ENCODE assay signal across 22 mouse cellular contexts in genomic region chr13:41251667-41252066, GRCm38 (mm10). TPM values are rescaled to one million over a fixed set of nuclear protein-coding genes. Genes with fewer than 3 reads are reported as not detected.
DNase-seq lines count a peak whose midpoint lies in the region; TF ChIP-seq lines count a peak whose summit lies in the region.
"Had no signal": no experiment of that assay in that cellular context is flagged by ENCODE, and none has a peak within 500 bp of the region (broad histone marks: within the 10 kb centered on the region; RNA-seq: fewer than 3 reads in every experiment).

No protein-coding gene starts in this region.

- no peak overlapping the region for H3K9ac ChIP-seq in heart, adult 2 months (ENCODE audit: low read depth, low read length)
- H3K9ac ChIP-seq: liver, embryonic 14.5 days; midbrain, embryonic 12.5 days; neural tube, embryonic 12.5 days had no signal

- no peak for TF ChIP-seq POLR2A in heart, adult 2 months (IDR thresholded peaks at IDR 0.05; ENCODE audit: insufficient read depth, low read depth, low read length)

- no peaks in the 10 kb centered on the region for H3K27me3 ChIP-seq in heart, adult 2 months (ENCODE audit: control insufficient read depth, insufficient read depth, low read length)
- H3K27me3 ChIP-seq: midbrain, embryonic 12.5 days; neural tube, embryonic 12.5 days had no signal

- no peaks in the 10 kb centered on the region; the same call in 1 of the 2 replicates for H3K4me1 ChIP-seq in heart, adult 2 months (ENCODE audit: control insufficient read depth, insufficient read depth, low read length)

- no peak overlapping the region for H3K4me3 ChIP-seq in heart, adult 2 months
- H3K4me3 ChIP-seq: midbrain, embryonic 12.5 days; neural tube, embryonic 12.5 days had no signal

- no peaks in the 10 kb centered on the region for H3K36me3 ChIP-seq in heart, adult 2 months (ENCODE audit: control insufficient read depth, insufficient read depth, low read length)
- H3K36me3 ChIP-seq: midbrain, embryonic 12.5 days; neural tube, embryonic 12.5 days had no signal

- DNase-seq in heart, adult 11 months = peak; percentile 69
- DNase-seq in heart, adult 9 months (ENCODE audit: low spot score in 2 of 2) = no peak
- peak; percentile 13 for DNase-seq in ovary, adult 18-20 months (ENCODE audit: low spot score)
- DNase-seq in ovary, postnatal 10 days (ENCODE audit: low spot score) = no peak
- DNase-seq in lung, postnatal 10 days = peak; percentile 47
- no peak for DNase-seq in cerebellum, adult 9-11 months
- DNase-seq in right cerebral cortex, adult 2 months (ENCODE audit: low spot score in 2 of 2) = no peak
- no peak for DNase-seq in heart, adult 2 months
- DNase-seq: adrenal gland, postnatal 25 days; cerebellum, postnatal 25 days; heart, postnatal 10 days; retina, postnatal 1 day had no signal

- TF ChIP-seq EP300 in heart, adult 2 months (IDR thresholded peaks at IDR 0.05; ENCODE audit: insufficient read depth, low read depth, low read length) = no peak

- no peak for TF ChIP-seq CTCF in heart, adult 2 months (IDR thresholded peaks at IDR 0.05)

- intact Hi-C loops in heart, adult 2 months (cut with DNase I) = no loop called here

- 72% methylated on average over 5 of the region's 5 CpGs for WGBS in heart, adult 2 months

- H3K27ac ChIP-seq in heart, adult 2 months = no peak overlapping the region
- H3K27ac ChIP-seq: liver, embryonic 14.5 days; midbrain, embryonic 12.5 days; neural tube, embryonic 12.5 days had no signal

- H3K79me2 ChIP-seq in heart, adult 2 months (replicated peaks; ENCODE audit: control insufficient read depth, insufficient read depth, low read length) = no peaks in the 10 kb centered on the region

RNA-seq across cellular contexts. Expression of gene Smim13, which starts 2.0 kb away (rescaled TPM):
- 10 to 100 TPM; 23.0 to 27.6 TPM for total RNA-seq in heart, adult 2 months (2021)
- 9.0 and 19.7 TPM in 2 replicates for polyA plus RNA-seq in heart, adult 2 months (2012; rRNA removed)

RNA-seq across cellular contexts. Expression of gene Gm17364, which starts 22.1 kb away (rescaled TPM):
- not detected for total RNA-seq in heart, adult 2 months (2021)
- not detected in 2 replicates for polyA plus RNA-seq in heart, adult 2 months (2012; rRNA removed)
- total RNA-seq: adrenal gland, postnatal 25 days; granulocyte monocyte progenitor cell, adult 5-6 weeks; heart, postnatal 10 days; layer of hippocampus, adult 8-10 months; left cerebral cortex, postnatal 14 days had no signal
- polyA plus RNA-seq: embryonic facial prominence, embryonic 11.5 days; hindbrain, embryonic 16.5 days; kidney, embryonic 16.5 days; liver, embryonic 14.5 days; midbrain, embryonic 12.5 days; neural tube, embryonic 12.5 days; spleen, adult 2 months had no signal

RNA-seq across cellular contexts. Expression of gene Elovl2, which starts 31.5 kb away (rescaled TPM):
- total RNA-seq in heart, adult 2 months (2021) = under 1 TPM; 0.05 to 0.18 TPM
- polyA plus RNA-seq in heart, adult 2 months (2012; rRNA removed) = 0.04 and 0.18 TPM in 2 replicates
- total RNA-seq: granulocyte monocyte progenitor cell, adult 5-6 weeks had no signal

Comparison
In these comparisons a context has a peak if more than half of its experiments do, and no peak if none do; other contexts are left out.
1. DNase-seq: peak in heart, adult 11 months (single experiment), ovary, adult 18-20 months (single experiment) and lung, postnatal 10 days (single experiment); none in heart, adult 9 months (0 of 2), ovary, postnatal 10 days (single experiment), cerebellum, adult 9-11 months (single experiment), right cerebral cortex, adult 2 months (0 of 2) and heart, adult 2 months (0 of 2).